Mouse (Mus musculus) spleen, adult 2 months (tissue): ENCODE measurements around the gene Scn8a. TPM values are rescaled to one million over a fixed set of nuclear protein-coding genes. Genes with fewer than 3 reads are reported as not detected.

Experiments used
- DNase-seq, 2 experiments: peaks; one replicate each; pipeline versions ENCODE4 v3.0.0 to v3.0.0-alpha.2; 2012 to 2021; ENCODE audit warnings: low spot score in 2 of 2, low read depth in 1 of 2
- H3K27ac ChIP-seq: fragments of 200-500 bp; 2 replicates; pipeline ENCODE4 v1.5.1; 2012; ENCODE audit warnings: low read length, inconsistent platforms; ENCODE audit not compliant: insufficient read depth
- H3K27me3 ChIP-seq: fragments of 200-500 bp; 2 replicates; pipeline ENCODE4 v1.6.1; 2012; ENCODE audit warnings: mild to moderate bottlenecking, moderate library complexity, low read length, inconsistent platforms; ENCODE audit not compliant: control insufficient read depth, insufficient read depth
- H3K36me3 ChIP-seq: fragments of 200-500 bp; 2 replicates; pipeline ENCODE4 v1.6.1; 2012; ENCODE audit warnings: mild to moderate bottlenecking, low read length, inconsistent platforms; ENCODE audit not compliant: control insufficient read depth, insufficient read depth
- H3K4me1 ChIP-seq: fragments of 200-500 bp; 2 replicates; pipeline ENCODE4 v1.6.1; 2011; ENCODE audit warnings: inconsistent platforms; ENCODE audit not compliant: control insufficient read depth, insufficient read depth, insufficient read length
- H3K4me3 ChIP-seq: fragments of 200-500 bp; 2 replicates; pipeline ENCODE4 v1.5.1; 2011; ENCODE audit warnings: mild to moderate bottlenecking, inconsistent platforms; ENCODE audit not compliant: insufficient read depth, insufficient read length; ENCODE audit errors: extremely low read depth
- CTCF ChIP-seq: fragments of 200-500 bp; IDR thresholded peaks from 2 replicates; pipeline ENCODE4 v1.5.1; 2011; ENCODE audit warnings: mild to moderate bottlenecking, inconsistent platforms; ENCODE audit not compliant: insufficient read depth, insufficient read length, insufficient replicate concordance; ENCODE audit errors: extremely low read depth
- POLR2A ChIP-seq: fragments of 200-500 bp; IDR thresholded peaks from 2 replicates; pipeline ENCODE4 v1.6.1; 2011; ENCODE audit warnings: low read depth, low read length, inconsistent platforms
- whole genome bisulfite sequencing: fragments of 180-500 bp; shearing (Covaris S2); methylation state at CpG from one replicate; pipeline ENCODE4 v1.1.7; 2018; 5-methylcytosine and 5-hydroxymethylcytosine counted together
- polyA plus RNA-seq: library from polyadenylated mRNA; depleted of rRNA; stranded (reverse); fragments of >200 nt; gene quantifications from 2 replicates; pipeline ENCODE4 v1.2.3, GENCODE M21; 2012

Scn8a gene
- polyA plus RNA-seq, 1 experiment: 0.54 TPM

DNA sequence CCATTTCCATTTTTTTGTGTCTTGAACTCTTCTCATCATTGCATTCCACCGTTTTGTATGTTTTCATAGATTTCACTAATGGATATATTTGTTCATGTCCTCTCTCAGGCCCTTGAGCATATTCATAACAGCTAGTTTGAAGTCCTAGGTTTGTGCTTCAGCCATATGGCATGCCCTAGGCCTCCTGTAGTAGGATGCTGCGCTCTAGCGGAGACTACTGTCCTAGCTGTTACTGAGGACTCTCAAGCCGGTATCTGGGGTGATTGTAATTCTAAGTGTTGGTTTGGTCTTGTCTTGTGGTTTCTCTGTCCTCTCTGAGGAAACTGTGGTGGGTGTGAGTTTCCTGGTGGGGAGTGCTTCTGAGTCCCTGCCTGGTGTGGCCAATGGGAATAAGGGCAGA lies 127.4 kb downstream of the Scn8a start:
- 12% methylated on average over 4 of the region's 4 CpGs for WGBS
- Histone ChIP-seq H3K27ac (no peak overlapping the region), H3K4me3 (no peak overlapping the region), H3K4me1 (no peaks in the 10 kb centered on the region), H3K27me3 (no peaks in the 10 kb centered on the region), H3K36me3 (no peaks in the 10 kb centered on the region)
- TF ChIP-seq CTCF (no peak), POLR2A (no peak)
- DNase-seq: peak in 1 of 2 experiments; percentile 11

DNA sequence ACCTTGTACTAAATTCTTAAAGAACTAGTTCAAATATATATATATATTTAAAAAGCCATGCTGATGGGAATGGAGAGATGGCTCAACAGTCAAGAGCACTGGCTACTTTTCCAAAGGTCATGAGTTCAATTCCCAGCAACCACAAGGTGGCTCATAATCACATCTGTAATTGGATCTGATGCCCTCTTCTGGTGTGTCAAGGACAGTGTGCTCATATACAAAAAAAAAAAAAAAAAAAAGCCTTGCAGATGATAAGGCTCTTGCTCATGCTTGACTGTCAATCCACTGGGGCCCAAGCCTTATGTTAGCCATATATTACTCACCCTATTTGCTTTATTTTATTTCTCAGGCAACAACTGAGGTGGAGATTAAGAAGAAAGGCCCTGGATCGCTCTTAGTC lies 132.0 kb downstream of the Scn8a start:
- WGBS: 95% methylated on average over 1 of the region's 1 CpGs
- Histone ChIP-seq H3K27me3 (no peaks in the 10 kb centered on the region), H3K36me3 (no peaks in the 10 kb centered on the region), H3K4me1 (no peaks in the 10 kb centered on the region), H3K27ac (no peak overlapping the region), H3K4me3 (no peak overlapping the region)
- TF ChIP-seq CTCF (no peak), POLR2A (no peak)
- DNase-seq: no peak

DNA sequence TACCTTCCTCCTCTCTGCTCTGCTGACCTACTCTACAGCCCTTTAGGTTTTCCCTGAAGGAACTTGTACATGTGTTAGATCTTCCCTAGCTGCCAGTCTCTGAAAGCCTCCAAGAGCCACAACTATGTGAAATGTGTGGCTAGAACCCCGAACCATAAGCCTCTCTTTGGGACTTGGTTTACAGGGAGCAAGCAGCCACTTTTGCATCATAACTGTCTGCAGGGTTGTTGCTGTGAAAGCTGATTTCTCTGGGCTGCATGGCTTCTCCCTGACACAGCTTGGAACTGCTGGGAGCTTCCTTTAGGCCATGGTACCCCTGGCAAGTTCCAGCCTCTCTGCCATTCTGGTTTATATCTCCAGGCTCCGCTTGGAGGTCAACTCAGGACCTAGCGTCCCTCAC lies 132.8 kb downstream of the Scn8a start:
- Histone ChIP-seq H3K4me3 (no peak overlapping the region), H3K4me1 (no peaks in the 10 kb centered on the region), H3K27me3 (no peaks in the 10 kb centered on the region), H3K27ac (no peak overlapping the region), H3K36me3 (no peaks in the 10 kb centered on the region)
- 94% methylated on average over 3 of the region's 3 CpGs for WGBS
- TF ChIP-seq CTCF (no peak), POLR2A (no peak)
- DNase-seq: no peak

DNA sequence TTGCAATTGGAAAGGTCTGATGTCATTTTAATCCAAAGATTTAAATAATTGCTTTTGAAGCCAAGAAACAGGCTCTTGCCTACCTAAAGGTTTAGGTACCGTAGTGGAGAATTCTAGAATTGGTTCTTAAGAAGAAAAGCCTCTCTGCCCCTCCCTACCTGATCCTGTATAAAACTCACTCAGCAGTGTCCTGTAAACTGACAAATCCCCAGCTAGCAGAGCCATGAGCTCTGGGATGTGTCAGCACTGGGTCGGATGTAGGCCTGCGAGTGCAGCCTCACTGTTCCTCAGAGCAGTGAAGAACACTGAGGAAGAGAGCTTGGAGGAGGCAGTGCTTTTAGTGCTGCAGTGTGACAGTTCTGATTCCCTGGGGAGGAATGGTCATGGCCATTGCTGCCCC lies 134.9 kb downstream of the Scn8a start:
- Histone ChIP-seq H3K4me3 (no peak overlapping the region), H3K27ac (no peak overlapping the region), H3K36me3 (no peaks in the 10 kb centered on the region), H3K27me3 (no peaks in the 10 kb centered on the region), H3K4me1 (no peaks in the 10 kb centered on the region)
- no peak for DNase-seq
- 86% methylated on average over 3 of the region's 3 CpGs for WGBS
- TF ChIP-seq POLR2A (no peak), CTCF (no peak)

DNA sequence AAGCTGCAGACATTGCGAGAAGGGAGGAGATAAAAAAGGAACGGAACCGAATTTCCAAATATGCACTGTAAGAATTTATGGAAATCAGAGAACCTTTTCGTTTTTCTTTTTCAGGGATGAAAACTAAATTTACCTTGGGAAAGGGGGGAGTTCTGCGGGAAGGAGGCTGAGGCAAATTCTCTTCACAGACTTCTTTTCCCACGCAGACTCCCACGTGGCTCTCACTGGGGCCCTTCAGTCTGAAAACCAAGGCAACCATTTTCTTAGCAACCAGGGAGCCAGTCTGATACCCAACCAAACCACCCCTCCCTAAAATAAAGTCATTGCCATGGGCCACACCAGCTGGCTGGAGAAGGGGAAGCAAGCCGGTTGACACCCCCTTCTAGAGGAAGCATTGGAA lies 136.1 kb downstream of the Scn8a start:
- Histone ChIP-seq H3K4me3 (no peak overlapping the region), H3K27me3 (no peaks in the 10 kb centered on the region), H3K4me1 (no peaks in the 10 kb centered on the region), H3K27ac (no peak overlapping the region), H3K36me3 (no peaks in the 10 kb centered on the region)
- DNase-seq: no peak
- TF ChIP-seq POLR2A: no peak
- TF ChIP-seq CTCF: no peak
- 80% methylated on average over 8 of the region's 8 CpGs for WGBS

DNA sequence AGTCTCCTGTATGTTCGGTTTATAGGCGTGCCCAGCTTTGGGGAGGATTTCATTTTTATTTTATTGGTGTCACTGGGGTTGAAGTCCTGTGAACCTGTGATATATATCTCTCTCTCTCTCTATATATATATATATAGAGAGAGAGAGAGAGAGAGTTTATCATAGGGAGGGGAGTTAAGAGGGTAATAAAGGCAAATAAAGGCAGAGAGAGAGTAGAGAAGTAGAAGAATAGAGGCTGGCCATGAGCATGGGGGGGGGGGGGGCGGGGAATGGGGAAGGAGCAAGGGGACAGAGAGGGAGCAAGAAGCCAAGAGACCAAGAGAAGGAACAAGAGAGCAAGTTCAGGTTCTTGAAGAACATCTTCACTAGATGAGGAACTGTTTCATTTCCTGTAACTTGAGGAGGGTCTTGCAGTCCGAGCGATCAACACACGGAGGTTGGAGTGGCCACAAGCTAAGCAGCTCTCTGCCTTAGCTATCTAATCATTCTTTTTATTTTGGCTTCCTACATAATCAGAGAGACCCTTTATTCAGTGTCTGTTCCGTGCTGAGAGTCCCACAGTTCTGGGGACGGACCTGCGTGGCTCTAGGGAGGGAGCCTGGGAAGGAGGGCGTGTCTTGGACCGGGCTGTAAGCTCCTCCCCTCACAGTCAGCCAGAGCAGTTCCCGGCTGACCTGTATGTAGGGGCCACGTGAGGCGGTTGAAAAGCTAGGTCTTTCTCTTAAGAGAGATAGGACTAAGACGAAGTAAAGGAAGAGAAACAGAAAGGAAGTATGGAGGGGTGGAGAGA lies 136.8 kb downstream of the Scn8a start:
- Histone ChIP-seq H3K36me3 (no peaks in the 10 kb centered on the region), H3K27me3 (no peaks in the 10 kb centered on the region), H3K4me3 (peak overlapping the region; percentile 16; the same call in 1 of the 2 replicates), H3K4me1 (no peaks in the 10 kb centered on the region), H3K27ac (no peak overlapping the region)
- TF ChIP-seq CTCF (no peak), POLR2A (no peak)
- WGBS: 14% methylated on average over 14 of the region's 15 CpGs
- DNase-seq: no peak

DNA sequence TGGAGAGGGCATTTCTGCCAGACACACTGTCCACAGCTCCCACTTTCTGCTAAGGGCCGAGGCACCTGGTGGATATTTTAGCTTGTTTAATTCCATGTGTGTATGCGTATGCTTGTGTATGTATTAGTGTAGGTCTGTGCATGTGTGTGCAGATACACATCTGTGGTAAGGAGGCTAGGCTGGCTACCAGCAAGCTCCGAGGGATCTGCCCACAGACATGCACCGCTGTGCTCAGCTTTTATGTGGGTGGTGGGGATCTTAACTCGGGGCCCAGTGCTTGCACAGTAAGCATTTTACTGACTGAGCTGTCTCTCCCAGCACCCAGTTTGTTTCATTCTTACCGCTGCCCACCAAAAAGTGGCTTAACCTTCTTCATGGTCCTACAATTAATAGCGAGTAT lies 137.6 kb downstream of the Scn8a start:
- no peaks in the 10 kb centered on the region for H3K27me3 ChIP-seq
- no peak overlapping the region for H3K4me3 ChIP-seq
- H3K27ac ChIP-seq: no peak overlapping the region
- DNase-seq: no peak
- WGBS: 57% methylated on average over 7 of the region's 7 CpGs
- H3K36me3 ChIP-seq: no peaks in the 10 kb centered on the region
- H3K4me1 ChIP-seq: no peaks in the 10 kb centered on the region
- TF ChIP-seq CTCF: no peak
- no peak for TF ChIP-seq POLR2A
